In the genomic region with DNA sequence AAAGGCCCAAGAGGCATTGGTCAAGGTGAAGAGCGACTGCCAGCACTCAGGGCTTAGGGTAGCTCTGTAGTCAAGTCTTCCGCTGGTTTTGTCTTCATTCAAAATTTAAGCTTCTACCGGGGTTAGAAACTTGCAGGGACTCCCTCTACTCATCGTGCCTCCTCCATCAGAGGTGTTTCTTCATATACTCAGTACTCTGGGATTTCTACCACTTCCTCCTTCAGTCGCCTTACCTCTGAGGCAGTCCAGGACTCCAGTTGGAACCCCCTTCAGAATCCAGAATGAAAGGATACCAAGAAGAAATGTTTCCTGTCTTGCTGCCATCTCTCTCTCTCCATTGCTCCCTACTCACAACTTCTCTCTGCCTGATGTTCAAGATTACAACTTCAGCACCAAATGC, we compare ENCODE assay signal across 27 mouse cellular contexts. TPM values are rescaled to one million over a fixed set of nuclear protein-coding genes. Genes with fewer than 3 reads are reported as not detected.
DNase-seq lines count a peak whose midpoint lies in the region; ATAC-seq lines count a peak whose summit lies in the region.
"Had no signal": no experiment of that assay in that cellular context is flagged by ENCODE, and none has a peak within 500 bp of the region (broad histone marks: within the 10 kb centered on the region; RNA-seq: fewer than 3 reads in every experiment).

No protein-coding gene starts in this region.

- 0 out of 2 replicates have a peak, but pooled peaks have one; percentile 22 for ATAC-seq in common myeloid progenitor, adult 5-6 weeks (replicated peaks; ENCODE audit: low read depth, poor library complexity, severe bottlenecking)
- ATAC-seq in granulocyte monocyte progenitor cell, adult 5-6 weeks (replicated peaks; ENCODE audit: poor library complexity, severe bottlenecking) = peak; percentile 57
- ATAC-seq in megakaryocyte progenitor cell, adult 5-6 weeks (replicated peaks; ENCODE audit: poor library complexity) = peak; percentile 56; the same call in 1 of the 2 replicates
- no peak for ATAC-seq in kidney, embryonic 16.5 days (ENCODE audit: low FRiP score, low TSS enrichment)
- ATAC-seq in hindbrain, embryonic 14.5 days (ENCODE audit: low FRiP score) = no peak
- ATAC-seq: forebrain, embryonic 15.5 days; forebrain, postnatal 0 days had no signal

- H3K4me2 ChIP-seq in kidney, embryonic 16.5 days (replicated peaks; ENCODE audit: low read depth, low read length) = no peak overlapping the region
- H3K4me2 ChIP-seq in hindbrain, embryonic 14.5 days (replicated peaks) = no peak overlapping the region
- H3K4me2 ChIP-seq: embryonic facial prominence, embryonic 13.5 days; embryonic facial prominence, embryonic 15.5 days; forebrain, embryonic 12.5 days; forebrain, embryonic 15.5 days had no signal

- no peaks in the 10 kb centered on the region for H3K9me3 ChIP-seq in kidney, embryonic 16.5 days (ENCODE audit: low read length)
- H3K9me3 ChIP-seq in hindbrain, embryonic 14.5 days (ENCODE audit: control insufficient read depth, low read length) = no peaks in the 10 kb centered on the region
- H3K9me3 ChIP-seq: embryonic facial prominence, embryonic 13.5 days; embryonic facial prominence, embryonic 15.5 days; forebrain, embryonic 10.5 days; forebrain, embryonic 12.5 days; forebrain, embryonic 15.5 days had no signal

- no peak for DNase-seq in hindbrain, embryonic 14.5 days (ENCODE audit: low spot score)
- DNase-seq: adrenal gland, adult 2 months; adrenal gland, postnatal 10 days; adrenal gland, postnatal 25 days; cerebellum, adult 11 months; cerebellum, adult 2 months; cerebellum, adult 9-10 months; cerebellum, postnatal 10 days; cerebellum, postnatal 25 days; embryo, embryonic 11 days; forebrain, postnatal 0 days had no signal

- WGBS in kidney, embryonic 16.5 days = 84% methylated on average over 5 of the region's 5 CpGs
- WGBS in hindbrain, embryonic 14.5 days = 94% methylated on average over 5 of the region's 5 CpGs

- H3K9ac ChIP-seq in kidney, embryonic 16.5 days (replicated peaks; ENCODE audit: low read length) = no peak overlapping the region
- H3K9ac ChIP-seq in hindbrain, embryonic 14.5 days = no peak overlapping the region
- H3K9ac ChIP-seq: embryonic facial prominence, embryonic 13.5 days; embryonic facial prominence, embryonic 15.5 days; forebrain, embryonic 12.5 days; forebrain, embryonic 15.5 days; forebrain, postnatal 0 days had no signal

- H3K4me1 ChIP-seq in kidney, embryonic 16.5 days (ENCODE audit: insufficient read depth, low read length) = no peaks in the 10 kb centered on the region
- H3K4me1 ChIP-seq in hindbrain, embryonic 14.5 days (replicated peaks; ENCODE audit: control insufficient read depth, insufficient read depth, low read length) = no peaks in the 10 kb centered on the region
- H3K4me1 ChIP-seq: embryonic facial prominence, embryonic 13.5 days; embryonic facial prominence, embryonic 15.5 days; forebrain, embryonic 10.5 days; forebrain, embryonic 12.5 days; forebrain, embryonic 15.5 days had no signal

- H3K36me3 ChIP-seq in kidney, embryonic 16.5 days (ENCODE audit: insufficient read depth, low read length) = no peaks in the 10 kb centered on the region
- peaks cover 13% of the 10 kb centered on the region for H3K36me3 ChIP-seq in hindbrain, embryonic 14.5 days (replicated peaks; ENCODE audit: control insufficient read depth, insufficient read depth)
- H3K36me3 ChIP-seq: embryonic facial prominence, embryonic 15.5 days had no signal

- no peak overlapping the region for H3K27ac ChIP-seq in kidney, embryonic 16.5 days (ENCODE audit: low read length)
- no peak overlapping the region for H3K27ac ChIP-seq in hindbrain, embryonic 14.5 days
- H3K27ac ChIP-seq: embryonic facial prominence, embryonic 13.5 days; embryonic facial prominence, embryonic 15.5 days; forebrain, embryonic 10.5 days; forebrain, embryonic 12.5 days; forebrain, embryonic 15.5 days had no signal

- no peak overlapping the region for H3K4me3 ChIP-seq in kidney, embryonic 16.5 days (ENCODE audit: low read length)
- no peak overlapping the region for H3K4me3 ChIP-seq in hindbrain, embryonic 14.5 days (replicated peaks; ENCODE audit: low read length)
- H3K4me3 ChIP-seq: embryonic facial prominence, embryonic 13.5 days; embryonic facial prominence, embryonic 15.5 days; erythroblast, embryonic 14.5 days; forebrain, embryonic 10.5 days; forebrain, embryonic 12.5 days; forebrain, embryonic 15.5 days had no signal

- H3K27me3 ChIP-seq in kidney, embryonic 16.5 days (ENCODE audit: insufficient read depth, low read length) = no peaks in the 10 kb centered on the region
- H3K27me3 ChIP-seq in hindbrain, embryonic 14.5 days (ENCODE audit: control insufficient read depth, insufficient read depth, low read length) = no peaks in the 10 kb centered on the region
- H3K27me3 ChIP-seq: embryonic facial prominence, embryonic 13.5 days; embryonic facial prominence, embryonic 15.5 days; forebrain, embryonic 12.5 days; forebrain, embryonic 15.5 days had no signal

RNA-seq across cellular contexts. Expression of gene Olfr692, which starts 0.8 kb away (rescaled TPM):
- total RNA-seq in common myeloid progenitor, adult 5-6 weeks (2017) = not detected in 2 replicates
- total RNA-seq in granulocyte monocyte progenitor cell, adult 5-6 weeks (2014; fragmentation: Nextera tagmentation) = not detected in 2 replicates
- not detected in 2 replicates for total RNA-seq in granulocyte monocyte progenitor cell, adult 5-6 weeks (2017)
- total RNA-seq in megakaryocyte progenitor cell, adult 5-6 weeks (2015) = not detected in 2 replicates
- total RNA-seq in megakaryocyte progenitor cell, adult 5-6 weeks (2017) = not detected in 2 replicates
- not detected in 2 replicates for polyA plus RNA-seq in kidney, embryonic 16.5 days (2015; fragmentation: Nextera tagmentation; extraction: Ambion mirVana)
- not detected in 2 replicates for polyA plus RNA-seq in hindbrain, embryonic 14.5 days (2014; fragmentation: Nextera tagmentation; extraction: Ambion mirVana)
- total RNA-seq: adrenal gland, adult 2 months; adrenal gland, postnatal 10 days; adrenal gland, postnatal 25 days; adrenal gland, postnatal 4 days; ES-E14; forebrain, postnatal 0 days; MEL had no signal
- polyA plus RNA-seq: adrenal gland, adult 2 months; brain, embryonic 14.5 days; C2C12; cerebellum, adult 2 months; embryonic facial prominence, embryonic 11.5 days; embryonic facial prominence, embryonic 13.5 days; erythroblast, embryonic 14.5 days; forebrain, embryonic 10.5 days; forebrain, embryonic 12.5 days; forebrain, embryonic 15.5 days; forebrain, postnatal 0 days had no signal

RNA-seq across cellular contexts. Expression of gene Gm5901, which starts 7.6 kb away (rescaled TPM):
- total RNA-seq in common myeloid progenitor, adult 5-6 weeks (2017) = not detected in 2 replicates
- total RNA-seq in granulocyte monocyte progenitor cell, adult 5-6 weeks (2014; fragmentation: Nextera tagmentation) = not detected in 2 replicates
- not detected in 2 replicates for total RNA-seq in granulocyte monocyte progenitor cell, adult 5-6 weeks (2017)
- total RNA-seq in megakaryocyte progenitor cell, adult 5-6 weeks (2015) = not detected in 2 replicates
- total RNA-seq in megakaryocyte progenitor cell, adult 5-6 weeks (2017) = not detected in 2 replicates
- not detected in 2 replicates for polyA plus RNA-seq in kidney, embryonic 16.5 days (2015; fragmentation: Nextera tagmentation; extraction: Ambion mirVana)
- polyA plus RNA-seq in hindbrain, embryonic 14.5 days (2014; fragmentation: Nextera tagmentation; extraction: Ambion mirVana) = not detected in 2 replicates
- total RNA-seq: adrenal gland, adult 2 months; adrenal gland, postnatal 10 days; adrenal gland, postnatal 25 days; adrenal gland, postnatal 4 days; forebrain, postnatal 0 days had no signal
- polyA plus RNA-seq: adrenal gland, adult 2 months; brain, embryonic 14.5 days; C2C12; cerebellum, adult 2 months; embryonic facial prominence, embryonic 11.5 days; embryonic facial prominence, embryonic 13.5 days; embryonic facial prominence, embryonic 15.5 days; erythroblast, embryonic 14.5 days; forebrain, embryonic 10.5 days; forebrain, embryonic 12.5 days; forebrain, embryonic 15.5 days; forebrain, postnatal 0 days had no signal

RNA-seq across cellular contexts. Expression of gene Olfr691, which starts 25.2 kb away (rescaled TPM):
- total RNA-seq in common myeloid progenitor, adult 5-6 weeks (2017) = not detected in 2 replicates
- total RNA-seq in granulocyte monocyte progenitor cell, adult 5-6 weeks (2014; fragmentation: Nextera tagmentation) = not detected in 2 replicates
- not detected in 2 replicates for total RNA-seq in granulocyte monocyte progenitor cell, adult 5-6 weeks (2017)
- total RNA-seq in megakaryocyte progenitor cell, adult 5-6 weeks (2015) = not detected in 2 replicates
- not detected in 2 replicates for total RNA-seq in megakaryocyte progenitor cell, adult 5-6 weeks (2017)
- polyA plus RNA-seq in kidney, embryonic 16.5 days (2015; fragmentation: Nextera tagmentation; extraction: Ambion mirVana) = not detected in 2 replicates
- 0.14 and 0.33 TPM in 2 replicates for polyA plus RNA-seq in hindbrain, embryonic 14.5 days (2014; fragmentation: Nextera tagmentation; extraction: Ambion mirVana)
- total RNA-seq: adrenal gland, adult 2 months; adrenal gland, postnatal 10 days; adrenal gland, postnatal 25 days; adrenal gland, postnatal 4 days; ES-E14; forebrain, postnatal 0 days; MEL had no signal
- polyA plus RNA-seq: adrenal gland, adult 2 months; C2C12; embryonic facial prominence, embryonic 11.5 days; erythroblast, embryonic 14.5 days; forebrain, embryonic 12.5 days; forebrain, embryonic 15.5 days; forebrain, postnatal 0 days had no signal

RNA-seq across cellular contexts. Expression of gene Fam160a2, which starts 32.6 kb away (rescaled TPM):
- 9.0 and 10.0 TPM in 2 replicates for total RNA-seq in common myeloid progenitor, adult 5-6 weeks (2017)
- total RNA-seq in granulocyte monocyte progenitor cell, adult 5-6 weeks (2014; fragmentation: Nextera tagmentation) = 42.9 and 44.3 TPM in 2 replicates
- total RNA-seq in granulocyte monocyte progenitor cell, adult 5-6 weeks (2017) = 9.0 and 23.2 TPM in 2 replicates
- total RNA-seq in megakaryocyte progenitor cell, adult 5-6 weeks (2015) = 32.4 and 33.3 TPM in 2 replicates
- total RNA-seq in megakaryocyte progenitor cell, adult 5-6 weeks (2017) = 8.7 and 19.8 TPM in 2 replicates
- 47.2 and 49.2 TPM in 2 replicates for polyA plus RNA-seq in kidney, embryonic 16.5 days (2015; fragmentation: Nextera tagmentation; extraction: Ambion mirVana)
- polyA plus RNA-seq in hindbrain, embryonic 14.5 days (2014; fragmentation: Nextera tagmentation; extraction: Ambion mirVana) = 39.0 and 42.2 TPM in 2 replicates

RNA-seq across cellular contexts. Expression of gene Olfr690, which starts 33.4 kb away (rescaled TPM):
- not detected in 2 replicates for total RNA-seq in common myeloid progenitor, adult 5-6 weeks (2017)
- not detected in 2 replicates for total RNA-seq in granulocyte monocyte progenitor cell, adult 5-6 weeks (2014; fragmentation: Nextera tagmentation)
- not detected in 2 replicates for total RNA-seq in granulocyte monocyte progenitor cell, adult 5-6 weeks (2017)
- total RNA-seq in megakaryocyte progenitor cell, adult 5-6 weeks (2015) = not detected in 2 replicates
- not detected in 2 replicates for total RNA-seq in megakaryocyte progenitor cell, adult 5-6 weeks (2017)
- not detected in 2 replicates for polyA plus RNA-seq in kidney, embryonic 16.5 days (2015; fragmentation: Nextera tagmentation; extraction: Ambion mirVana)
- polyA plus RNA-seq in hindbrain, embryonic 14.5 days (2014; fragmentation: Nextera tagmentation; extraction: Ambion mirVana) = not detected in 2 replicates
- total RNA-seq: adrenal gland, adult 2 months; adrenal gland, postnatal 10 days; adrenal gland, postnatal 25 days; adrenal gland, postnatal 4 days; ES-E14; MEL had no signal
- polyA plus RNA-seq: adrenal gland, adult 2 months; C2C12; embryonic facial prominence, embryonic 11.5 days; embryonic facial prominence, embryonic 13.5 days; erythroblast, embryonic 14.5 days; forebrain, embryonic 10.5 days; forebrain, embryonic 12.5 days; forebrain, embryonic 15.5 days; forebrain, postnatal 0 days had no signal

Comparison
In these comparisons a context has a peak if more than half of its experiments do, and no peak if none do; other contexts are left out.
1. ATAC-seq: peak in common myeloid progenitor, adult 5-6 weeks (single experiment), granulocyte monocyte progenitor cell, adult 5-6 weeks (single experiment) and megakaryocyte progenitor cell, adult 5-6 weeks (single experiment); none in kidney, embryonic 16.5 days (single experiment) and hindbrain, embryonic 14.5 days (single experiment).